Mouse (Mus musculus) brain, embryonic 14.5 days (tissue): ENCODE data around the gene Vmn2r86. TPM values are rescaled to one million over a fixed set of nuclear protein-coding genes. Genes with fewer than 3 reads are reported as not detected.
A peak's percentile ranks its signal among the peaks of the same experiment; 100 is the strongest.
"Not testable (repeated sequence)": the region's sequence is repeated elsewhere in the genome, so short reads cannot be mapped to it uniquely, and the experiment has no call there.

Source experiments
- DNase-seq: peaks from one replicate; pipeline ENCODE4 v3.0.0-alpha.2; 2011; ENCODE audit warnings: low read depth
- CTCF ChIP-seq: fragments of 200-500 bp; IDR thresholded peaks from 2 replicates; pipeline ENCODE4 v1.5.1; 2012; ENCODE audit warnings: inconsistent platforms, mild to moderate bottlenecking, moderate library complexity, borderline replicate concordance; ENCODE audit not compliant: insufficient read depth, insufficient read length; ENCODE audit errors: extremely low read depth
- POLR2A ChIP-seq: fragments of 200-500 bp; IDR thresholded peaks from 2 replicates; pipeline ENCODE4 v1.6.1; 2012; ENCODE audit warnings: mild to moderate bottlenecking, inconsistent platforms, borderline replicate concordance; ENCODE audit not compliant: poor library complexity, insufficient read depth, insufficient read length, severe bottlenecking; ENCODE audit errors: extremely low read depth
- polyA plus RNA-seq: library from polyadenylated mRNA; depleted of rRNA; stranded (reverse); fragments of >200 nt; gene quantifications from 2 replicates; pipeline ENCODE4 v1.2.3, GENCODE M21; 2012; rRNA removed

The Vmn2r86 gene
- polyA plus RNA-seq, result 0.04 and 0.08 TPM in 2 replicates

GRCm38 (mm10) chr10:130455950-130456349 is at the start of gene Vmn2r86:
Gene Vmn2r86 (minus strand): TSS chr10:130456050.
- not testable (repeated sequence) for DNase-seq

- no peak for DNase-seq
- TF ChIP-seq POLR2A (no peak), CTCF (no peak)
These were observed 41.4 kb upstream of the Vmn2r86 start, which contains the start of gene Vmn2r87 for GRCm38 (mm10) chr10:130497296-130497695. Gene Vmn2r87 (minus strand): TSS chr10:130497396.

- peak; percentile 84 for DNase-seq
- TF ChIP-seq CTCF (no peak), POLR2A (no peak)
These were observed 14.5 kb upstream of the Vmn2r86 start for GRCm38 (mm10) chr10:130470311-130470760.

GRCm38 (mm10) chr10:130444776-130445175 is 11.1 kb downstream of the Vmn2r86 start:
- no peak for DNase-seq
- TF ChIP-seq CTCF (no peak), POLR2A (no peak)

GRCm38 (mm10) chr10:130434185-130434898 is 21.5 kb downstream of the Vmn2r86 start:
- DNase-seq, result not testable (repeated sequence)

- DNase-seq, result not testable (repeated sequence)
These were observed 26.2 kb downstream of the Vmn2r86 start, which contains the start of gene Vmn2r85 for GRCm38 (mm10) chr10:130429603-130430002. Gene Vmn2r85 (minus strand): TSS chr10:130429703.

GRCm38 (mm10) chr10:130422368-130422767 is 33.5 kb downstream of the Vmn2r86 start:
- not testable (repeated sequence) for DNase-seq

- no peak for TF ChIP-seq CTCF
- TF ChIP-seq POLR2A, result no peak
- DNase-seq, result no peak
These were observed 35.4 kb downstream of the Vmn2r86 start for GRCm38 (mm10) chr10:130420401-130420800.

GRCm38 (mm10) chr10:130419954-130420353 is 35.9 kb downstream of the Vmn2r86 start:
- not testable (repeated sequence) for DNase-seq

GRCm38 (mm10) chr10:130416352-130416751 is 39.5 kb downstream of the Vmn2r86 start:
- not testable (repeated sequence) for DNase-seq

GRCm38 (mm10) chr10:130412167-130412698 is 43.6 kb downstream of the Vmn2r86 start:
- not testable (repeated sequence) for DNase-seq

GRCm38 (mm10) chr10:130394232-130394631 is 61.6 kb downstream of the Vmn2r86 start, which contains the start of gene Vmn2r84:
Gene Vmn2r84 (minus strand): TSS chr10:130394332.
- no peak for TF ChIP-seq CTCF
- TF ChIP-seq POLR2A, result no peak

More at GRCm38 (mm10) chr10:130394232-130394631, 61.6 kb downstream of the Vmn2r86 start, which contains the start of gene Vmn2r84:
- DNase-seq, result no peak

Other genes with a start within 250 kb of the Vmn2r86 start
- gene Olfr827, start 241.6 kb downstream of the Vmn2r86 start, polyA plus RNA-seq, result not detected in 2 replicates
- 2.0 and 2.5 TPM in 2 replicates for gene Neurod4, start 175.8 kb downstream of the Vmn2r86 start, polyA plus RNA-seq
- gene Tespa1, start 133.2 kb downstream of the Vmn2r86 start, polyA plus RNA-seq, result 0.16 TPM in 1 of 2 replicates, not detected in the other
- gene Vmn2r84, start 61.7 kb downstream of the Vmn2r86 start, polyA plus RNA-seq, result 0.03 TPM in 2 replicates
- gene Vmn2r85, start 26.3 kb downstream of the Vmn2r86 start, polyA plus RNA-seq, result 0.04 TPM in 2 replicates
- gene Vmn2r87, start 41.3 kb upstream of the Vmn2r86 start, polyA plus RNA-seq, result 0.35 and 0.38 TPM in 2 replicates